Mouse (Mus musculus) B cell, adult 2 months (primary cell): Measurements from ENCODE around the gene Helq.

Experiments used
- DNase-seq, 2 experiments: peaks; one replicate each; pipeline ENCODE4 v3.0.0; 2022

Gene Helq

GRCm38 (mm10) chr5:100798165-100798860 lies at the start of gene Helq, which contains the start of gene Mrps18c:
TSS of gene Helq (minus strand) at chr5:100798598.
TSS of gene Mrps18c (plus strand) at chr5:100798627.
- DNase-seq: peak; percentile 84 to 86

GRCm38 (mm10) chr5:100847143-100847542 lies 48.7 kb upstream of the Helq start:
- DNase-seq: no peak

GRCm38 (mm10) chr5:100846599-100846920 lies 48.2 kb upstream of the Helq start:
- DNase-seq: no peak

GRCm38 (mm10) chr5:100845848-100846598 lies 47.6 kb upstream of the Helq start:
- DNase-seq: peak; percentile 76 to 78

- DNase-seq: peak; percentile 48 to 55
These were observed 47.1 kb upstream of the Helq start, which contains the start of gene Gpat3 for GRCm38 (mm10) chr5:100845485-100845847. TSS of gene Gpat3 (plus strand) at chr5:100845713.

- DNase-seq: no peak
These were observed 46.1 kb upstream of the Helq start for GRCm38 (mm10) chr5:100844485-100844884.

- no peak for DNase-seq
These were observed 39.5 kb upstream of the Helq start for GRCm38 (mm10) chr5:100837907-100838306.

GRCm38 (mm10) chr5:100835862-100836538 lies 37.6 kb upstream of the Helq start:
- DNase-seq: no peak

- no peak for DNase-seq
These were observed 35.4 kb upstream of the Helq start for GRCm38 (mm10) chr5:100833841-100834240.

GRCm38 (mm10) chr5:100832680-100833079 lies 34.3 kb upstream of the Helq start:
- DNase-seq: no peak

- no peak for DNase-seq
These were observed 30.3 kb upstream of the Helq start for GRCm38 (mm10) chr5:100828701-100829100.

- DNase-seq: no peak
These were observed 28.1 kb upstream of the Helq start for GRCm38 (mm10) chr5:100826531-100826930.

GRCm38 (mm10) chr5:100825975-100826374 lies 27.6 kb upstream of the Helq start:
- peak; percentile 35 to 49 for DNase-seq

GRCm38 (mm10) chr5:100822826-100823225 lies 24.4 kb upstream of the Helq start:
- no peak for DNase-seq

GRCm38 (mm10) chr5:100821375-100821774 lies 23.0 kb upstream of the Helq start:
- no peak for DNase-seq

GRCm38 (mm10) chr5:100820483-100821184 lies 22.2 kb upstream of the Helq start, which contains the start of gene Abraxas1:
TSS of gene Abraxas1 (minus strand) at chr5:100820965.
- DNase-seq: peak; percentile 90 to 91

- peak; percentile 20 to 34 for DNase-seq
These were observed 21.4 kb upstream of the Helq start for GRCm38 (mm10) chr5:100819568-100820480.

GRCm38 (mm10) chr5:100818341-100818740 lies 19.9 kb upstream of the Helq start:
- no peak for DNase-seq

GRCm38 (mm10) chr5:100794084-100794483 lies 4.3 kb downstream of the Helq start:
- DNase-seq: no peak

GRCm38 (mm10) chr5:100792261-100792660 lies 6.1 kb downstream of the Helq start:
- DNase-seq: no peak

- no peak for DNase-seq
These were observed 10.9 kb downstream of the Helq start for GRCm38 (mm10) chr5:100787527-100787926.

GRCm38 (mm10) chr5:100779002-100779401 lies 19.4 kb downstream of the Helq start:
- no peak for DNase-seq
